Mouse (Mus musculus) hindbrain, embryonic 13.5 days (tissue): ENCODE measurements around the gene Mfsd12. TPM values are rescaled to one million over a fixed set of nuclear protein-coding genes. Genes with fewer than 3 reads are reported as not detected.

Experiments used
- ATAC-seq: fragments of 200-750 bp; cut with Nextera tagmentation; 2 replicates; pipeline ENCODE4 v1.8.0; 2017; ENCODE audit warnings: moderate TSS enrichment; ENCODE audit not compliant: low FRiP score
- H3K27ac ChIP-seq: fragments of 300-500 bp; sonication (generic); 2 replicates; pipeline ENCODE4 v1.5.1; 2015; ENCODE audit warnings: inconsistent platforms, mild to moderate bottlenecking, moderate library complexity
- H3K27me3 ChIP-seq: fragments of 300-500 bp; sonication (generic); 2 replicates; pipeline ENCODE4 v1.6.1; 2015; ENCODE audit warnings: mild to moderate bottlenecking, inconsistent platforms
- H3K36me3 ChIP-seq: fragments of 300-500 bp; sonication (generic); 2 replicates; pipeline ENCODE4 v1.6.1; 2015; ENCODE audit warnings: mild to moderate bottlenecking, inconsistent platforms
- H3K4me1 ChIP-seq: fragments of 300-500 bp; sonication (generic); replicated peaks from 2 replicates; pipeline ENCODE4 v1.6.1; 2015; ENCODE audit warnings: inconsistent platforms
- H3K4me2 ChIP-seq: fragments of 300-500 bp; sonication (generic); 2 replicates; pipeline ENCODE4 v1.6.1; 2015; ENCODE audit warnings: inconsistent platforms, mild to moderate bottlenecking, moderate library complexity
- H3K4me3 ChIP-seq: fragments of 300-500 bp; sonication (generic); 2 replicates; pipeline ENCODE4 v1.5.1; 2015; ENCODE audit warnings: mild to moderate bottlenecking, inconsistent platforms
- H3K9ac ChIP-seq: fragments of 300-500 bp; sonication (generic); 2 replicates; pipeline ENCODE4 v1.6.1; 2015; ENCODE audit warnings: mild to moderate bottlenecking, inconsistent platforms
- H3K9me3 ChIP-seq: fragments of 300-500 bp; sonication (generic); 2 replicates; pipeline ENCODE4 v1.6.1; 2016; ENCODE audit warnings: inconsistent platforms
- WGBS: fragments of 180-500 bp; shearing (Covaris S2); methylation state at CpG from one replicate; pipeline ENCODE4 v1.1.7; 2015; 5-methylcytosine and 5-hydroxymethylcytosine counted together
- polyA plus RNA-seq: library from polyadenylated mRNA; unstranded; fragments of >200 nt; fragmentation: Nextera tagmentation; extraction: Ambion mirVana; gene quantifications from 2 replicates; pipeline ENCODE4 v1.2.1, GENCODE M21; 2015

Gene Mfsd12
- polyA plus RNA-seq, 1 experiment from 2014 or later: 11.9 TPM

DNA sequence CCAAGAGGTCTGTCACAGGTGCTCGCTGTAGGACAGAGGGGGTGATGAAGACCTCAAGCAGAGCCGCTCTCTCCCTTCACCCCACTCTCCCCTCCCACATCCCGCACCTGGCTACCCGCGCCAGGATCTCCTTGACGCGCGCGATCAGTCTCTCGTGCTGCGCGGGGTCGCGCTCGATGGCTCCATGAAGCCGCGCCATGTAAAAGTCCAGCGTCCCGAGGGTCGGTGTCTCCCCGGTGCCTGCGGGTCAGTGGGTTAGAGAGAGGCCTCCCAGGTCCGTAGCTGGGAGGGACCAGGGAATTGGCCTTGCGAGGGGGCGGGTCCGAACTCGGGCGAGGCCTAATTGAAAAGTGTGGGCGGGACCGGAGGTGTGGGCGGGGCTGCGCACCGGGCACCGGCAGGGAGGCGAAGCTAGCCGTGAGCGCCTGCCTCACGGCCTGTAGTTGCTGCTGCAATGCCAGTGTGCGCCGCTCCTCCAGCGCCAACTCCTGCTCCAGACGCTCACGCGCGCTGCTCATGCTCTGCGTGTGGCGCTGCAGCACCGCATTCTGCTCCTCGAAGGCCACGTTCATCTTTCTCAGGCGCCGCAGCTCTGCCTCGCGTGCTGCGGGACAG is 10.7 kb upstream of the Mfsd12 start:
- Histone ChIP-seq H3K36me3 (no peaks in the 10 kb centered on the region), H3K27ac (no peak overlapping the region), H3K4me2 (peak overlapping the region; percentile 53), H3K4me3 (peak overlapping the region; percentile 31), H3K9ac (peak overlapping the region; percentile 61), H3K9me3 (no peaks in the 10 kb centered on the region), H3K4me1 (peaks cover 32% of the 10 kb centered on the region), H3K27me3 (peaks cover 74% of the 10 kb centered on the region)
- WGBS: 10% methylated on average over 55 of the region's 55 CpGs
- ATAC-seq: no peak

DNA sequence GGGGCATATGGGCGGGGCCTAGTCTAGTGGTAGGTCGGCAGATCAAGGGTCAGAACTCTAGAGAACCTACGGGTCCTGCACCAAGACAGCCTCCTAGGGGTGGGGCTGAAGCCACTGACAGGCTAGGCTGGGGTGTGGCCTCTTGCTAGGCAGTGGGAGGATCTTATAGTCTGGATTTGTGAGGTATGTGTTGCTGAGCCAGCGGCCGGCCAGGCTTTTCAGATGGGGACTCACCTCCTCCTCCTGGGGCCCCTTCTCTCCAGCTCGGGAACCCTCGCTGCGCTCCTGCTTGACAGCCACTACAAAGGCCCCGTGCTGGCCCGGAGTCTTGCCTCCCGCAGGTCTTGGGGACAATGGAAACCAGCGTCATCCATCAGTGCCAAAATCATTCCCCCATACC is 8.1 kb upstream of the Mfsd12 start:
- no peaks in the 10 kb centered on the region for H3K36me3 ChIP-seq
- 2% methylated on average over 12 of the region's 12 CpGs for WGBS
- H3K9ac ChIP-seq: peak overlapping the region; percentile 80; the same call in 1 of the 2 replicates
- ATAC-seq: no peak
- peaks cover 24% of the 10 kb centered on the region for H3K4me1 ChIP-seq
- peaks cover 49% of the 10 kb centered on the region for H3K27me3 ChIP-seq
- H3K27ac ChIP-seq: no peak overlapping the region
- H3K4me3 ChIP-seq: peak overlapping the region; percentile 73
- peak overlapping the region; percentile 93 for H3K4me2 ChIP-seq
- no peaks in the 10 kb centered on the region for H3K9me3 ChIP-seq

DNA sequence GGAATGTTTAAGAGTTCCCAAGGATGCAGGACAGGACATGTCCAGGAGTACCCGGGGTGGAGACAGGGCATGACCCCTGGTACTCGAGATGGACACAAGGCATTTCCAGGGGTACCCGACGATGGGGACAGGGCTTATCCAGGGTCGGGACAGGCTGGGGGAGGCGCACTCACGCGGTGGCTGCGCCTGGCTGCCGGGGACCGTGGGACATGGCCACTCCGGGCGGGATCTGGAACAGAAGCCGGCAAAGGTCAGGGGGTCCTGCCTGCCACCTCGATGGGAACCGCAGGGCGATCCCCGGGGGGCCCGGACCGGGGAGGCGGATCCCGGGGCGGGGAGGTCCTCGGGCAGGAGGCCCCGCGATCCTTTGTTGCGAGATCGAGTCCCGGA is 7.3 kb upstream of the Mfsd12 start:
- H3K27ac ChIP-seq: 0 out of 2 replicates have a peak overlapping the region, but pooled peaks have one; percentile 44
- under 1% methylated on average over 29 of the region's 29 CpGs for WGBS
- peak overlapping the region; percentile 80 for H3K9ac ChIP-seq
- peak overlapping the region; percentile 93 for H3K4me2 ChIP-seq
- no peaks in the 10 kb centered on the region for H3K36me3 ChIP-seq
- peak; percentile 8; the same call in 1 of the 2 replicates for ATAC-seq
- H3K4me3 ChIP-seq: peak overlapping the region; percentile 73
- H3K4me1 ChIP-seq: peaks cover 24% of the 10 kb centered on the region
- peaks cover 45% of the 10 kb centered on the region for H3K27me3 ChIP-seq
- no peaks in the 10 kb centered on the region for H3K9me3 ChIP-seq

DNA sequence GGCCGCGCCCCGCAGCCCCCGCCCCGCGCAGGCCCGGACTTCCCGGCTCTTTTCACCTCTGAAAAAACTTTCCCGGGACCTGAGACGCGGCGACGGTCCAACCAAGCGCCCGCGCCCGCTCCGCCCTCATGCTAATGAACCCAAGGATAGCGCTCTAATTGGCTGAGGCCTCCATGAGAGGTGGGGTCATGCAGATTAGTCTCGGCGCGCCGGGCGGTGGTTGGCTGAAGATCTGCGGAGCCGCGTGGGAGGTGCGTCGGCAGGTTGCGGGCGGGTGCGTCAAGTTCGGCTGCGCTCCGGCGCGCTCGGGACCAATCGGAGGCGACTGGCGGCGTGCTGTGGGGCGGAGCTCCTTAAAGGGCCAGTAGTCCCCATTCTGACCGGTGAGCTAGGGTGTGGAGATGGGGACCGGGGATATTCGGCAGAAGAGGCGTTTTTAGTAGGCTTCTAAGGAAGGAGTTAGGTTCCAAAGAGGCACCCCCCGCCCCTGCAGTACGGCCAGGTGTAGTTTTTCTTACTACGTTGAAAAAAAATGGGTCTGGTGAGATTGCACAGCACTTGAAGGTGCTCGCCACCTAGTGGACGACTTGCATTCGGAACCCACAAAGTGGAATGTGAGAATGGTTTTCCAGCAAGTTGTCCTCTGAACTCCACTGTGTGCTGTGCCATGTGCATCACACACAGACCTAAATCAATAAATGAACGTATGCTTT is 6.8 kb upstream of the Mfsd12 start, which contains the start of gene Hmg20b:
Gene Hmg20b (minus strand): TSS at position 130 of the 713 bp plus-strand sequence.
- Histone ChIP-seq H3K27ac (peak within 1 kb of the TSS; percentile 76), H3K9me3 (no peaks in the 10 kb centered on the region), H3K4me1 (peaks cover 24% of the 10 kb centered on the region), H3K36me3 (no peaks in the 10 kb centered on the region), H3K4me2 (peak within 1 kb of the TSS; percentile 93), H3K27me3 (peaks cover 40% of the 10 kb centered on the region), H3K4me3 (peak within 1 kb of the TSS; percentile 73), H3K9ac (peak within 1 kb of the TSS; percentile 80)
- ATAC-seq: peak; percentile 95
- under 1% methylated on average over 54 of the region's 54 CpGs for WGBS

DNA sequence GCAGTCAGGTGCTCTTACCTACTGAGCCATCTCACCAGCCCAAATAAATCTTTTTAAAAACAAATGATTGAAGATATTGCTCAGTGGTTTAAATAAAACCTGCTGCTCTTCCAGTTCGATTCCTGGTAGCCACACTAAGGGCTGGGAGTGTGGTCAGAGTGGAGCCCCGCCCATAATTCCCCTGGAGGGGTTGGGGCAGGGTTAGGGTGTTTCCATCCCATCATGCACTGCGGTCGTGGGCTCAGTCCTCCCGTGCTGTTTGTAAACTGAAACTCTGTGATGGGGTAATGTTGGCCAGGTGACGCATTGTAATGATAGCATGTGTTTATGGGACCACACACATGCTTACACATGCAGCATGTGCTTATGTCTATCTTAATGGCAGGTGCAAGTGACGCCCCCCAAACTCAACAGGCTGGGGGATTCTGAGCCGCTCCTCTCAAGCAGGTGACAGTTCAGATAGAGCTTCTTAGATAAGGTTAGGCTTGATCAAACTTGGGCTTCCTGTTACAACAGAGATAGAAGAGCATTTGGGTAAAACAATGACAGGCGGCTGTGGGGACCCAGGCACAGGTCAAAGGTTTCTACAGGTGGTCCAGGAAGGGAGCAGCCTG is 5.5 kb upstream of the Mfsd12 start:
- Histone ChIP-seq H3K4me3 (no peak overlapping the region), H3K9me3 (no peaks in the 10 kb centered on the region)
- WGBS: 30% methylated on average over 9 of the region's 9 CpGs

DNA sequence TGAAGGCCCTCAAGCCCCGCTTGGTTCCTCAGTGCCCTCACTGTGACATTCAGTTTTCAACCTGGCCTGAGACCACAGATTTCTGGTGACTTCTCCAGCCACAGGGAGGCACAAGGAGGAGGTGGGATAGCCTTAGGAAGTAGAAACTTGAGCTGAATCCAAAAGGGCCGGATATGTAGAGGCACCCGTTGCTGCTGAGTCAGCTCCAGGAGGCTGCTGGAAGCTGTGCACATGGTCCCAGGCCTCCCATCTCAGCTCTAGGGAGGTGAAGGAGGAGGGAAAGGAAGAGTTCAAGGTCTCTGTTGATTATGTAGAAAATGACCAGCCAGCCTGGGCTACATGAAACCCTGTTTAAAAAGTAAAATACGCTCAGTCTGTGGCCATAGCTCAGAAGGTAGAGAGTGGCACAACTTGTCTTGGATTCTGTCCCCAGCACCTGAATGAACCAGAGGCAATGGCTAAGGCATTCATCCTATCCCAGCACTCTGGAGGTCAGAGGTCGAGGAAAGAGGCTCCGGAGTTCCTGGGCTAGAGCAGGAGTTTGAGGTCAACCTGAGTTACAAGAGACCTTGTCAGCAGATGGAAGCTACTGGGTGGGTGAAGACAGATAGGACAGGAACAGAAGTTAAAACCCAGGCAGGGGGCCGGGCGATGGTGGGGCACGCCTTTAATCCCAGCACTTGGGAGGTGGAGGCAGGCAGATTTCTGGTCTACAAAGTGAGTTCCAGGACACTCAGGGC is 2.4 kb upstream of the Mfsd12 start:
- Histone ChIP-seq H3K4me3 (no peak overlapping the region), H3K4me1 (peaks cover 24% of the 10 kb centered on the region), H3K4me2 (no peak overlapping the region), H3K36me3 (no peaks in the 10 kb centered on the region), H3K9ac (no peak overlapping the region), H3K9me3 (no peaks in the 10 kb centered on the region), H3K27ac (no peak overlapping the region), H3K27me3 (peaks cover 14% of the 10 kb centered on the region)
- ATAC-seq: no peak
- 68% methylated on average over 9 of the region's 9 CpGs for WGBS

More for the DNA sequence above, 5.5 kb upstream of the Mfsd12 start:
- Histone ChIP-seq H3K4me1 (peaks cover 21% of the 10 kb centered on the region), H3K27ac (no peak overlapping the region), H3K4me2 (no peak overlapping the region), H3K9ac (no peak overlapping the region), H3K36me3 (no peaks in the 10 kb centered on the region), H3K27me3 (peaks cover 27% of the 10 kb centered on the region)
- no peak for ATAC-seq

DNA sequence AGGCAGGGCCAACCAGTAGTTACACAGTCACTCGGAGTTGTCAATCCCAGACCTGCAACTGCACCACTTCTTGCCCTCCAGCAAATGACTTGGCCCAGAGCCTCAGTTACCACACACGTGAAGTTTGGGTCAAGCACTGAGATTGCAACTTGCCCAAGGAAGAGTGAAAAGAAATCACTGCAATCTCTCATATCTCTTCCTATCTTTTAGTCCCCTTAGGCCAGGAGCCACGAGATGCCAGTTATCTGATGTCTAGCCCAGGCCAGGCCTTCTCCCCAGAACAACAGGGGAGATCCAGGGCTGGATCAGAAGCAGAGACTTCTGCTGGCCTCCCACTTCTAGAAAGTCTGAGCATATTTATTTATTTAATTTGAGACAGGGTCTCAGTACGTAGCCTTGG is 1.8 kb upstream of the Mfsd12 start:
- H3K4me1 ChIP-seq: peaks cover 24% of the 10 kb centered on the region
- H3K9me3 ChIP-seq: no peaks in the 10 kb centered on the region

DNA sequence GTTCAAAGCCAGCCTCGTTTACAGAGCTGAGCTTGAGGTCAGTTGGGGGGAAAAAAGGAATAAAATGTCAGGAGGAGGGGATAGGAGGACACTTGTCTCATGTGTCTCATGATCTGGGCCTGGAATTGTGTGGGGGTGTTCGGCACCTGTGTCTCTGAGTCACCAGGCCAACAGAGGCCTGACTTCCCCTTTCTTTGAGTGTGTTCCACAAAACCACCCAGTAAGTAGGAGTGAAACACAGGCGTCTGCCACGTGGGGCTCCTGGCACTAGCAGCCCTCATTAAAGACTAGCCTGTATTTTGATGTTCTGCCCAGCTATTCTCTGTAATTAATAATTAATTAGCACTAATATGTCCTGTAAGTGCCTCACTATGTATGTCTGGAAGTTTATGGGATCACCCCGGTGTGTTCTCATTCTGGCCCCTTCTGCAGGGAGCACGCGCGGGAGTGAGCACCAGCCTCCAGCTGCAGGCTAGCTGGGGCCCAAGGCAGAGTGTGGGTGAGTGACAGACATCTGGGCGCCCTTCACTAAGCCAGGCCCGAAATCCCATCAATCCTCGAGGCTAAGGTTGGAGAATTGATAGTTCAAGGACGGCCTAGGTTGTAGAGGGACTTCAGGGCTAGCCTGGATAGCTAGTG is 820 bp upstream of the Mfsd12 start:
- 57% methylated on average over 12 of the region's 12 CpGs for WGBS
- no peak overlapping the region for H3K27ac ChIP-seq
- peaks cover 6% of the 10 kb centered on the region; the same call in 1 of the 2 replicates for H3K36me3 ChIP-seq
- peak; percentile 9; the same call in 1 of the 2 replicates for ATAC-seq
- no peak overlapping the region for H3K4me3 ChIP-seq
- H3K4me1 ChIP-seq: peaks cover 32% of the 10 kb centered on the region
- peak overlapping the region; percentile 0; the same call in 1 of the 2 replicates for H3K9ac ChIP-seq
- peaks cover 14% of the 10 kb centered on the region for H3K27me3 ChIP-seq
- H3K4me2 ChIP-seq: 0 out of 2 replicates have a peak overlapping the region, but pooled peaks have one; percentile 91
- H3K9me3 ChIP-seq: no peaks in the 10 kb centered on the region

More for the DNA sequence above, 1.8 kb upstream of the Mfsd12 start:
- no peak overlapping the region for H3K4me3 ChIP-seq
- no peak overlapping the region for H3K4me2 ChIP-seq
- WGBS: 87% methylated on average over 4 of the region's 4 CpGs
- no peaks in the 10 kb centered on the region for H3K36me3 ChIP-seq
- H3K9ac ChIP-seq: no peak overlapping the region
- ATAC-seq: no peak
- H3K27ac ChIP-seq: no peak overlapping the region
- H3K27me3 ChIP-seq: peaks cover 14% of the 10 kb centered on the region

DNA sequence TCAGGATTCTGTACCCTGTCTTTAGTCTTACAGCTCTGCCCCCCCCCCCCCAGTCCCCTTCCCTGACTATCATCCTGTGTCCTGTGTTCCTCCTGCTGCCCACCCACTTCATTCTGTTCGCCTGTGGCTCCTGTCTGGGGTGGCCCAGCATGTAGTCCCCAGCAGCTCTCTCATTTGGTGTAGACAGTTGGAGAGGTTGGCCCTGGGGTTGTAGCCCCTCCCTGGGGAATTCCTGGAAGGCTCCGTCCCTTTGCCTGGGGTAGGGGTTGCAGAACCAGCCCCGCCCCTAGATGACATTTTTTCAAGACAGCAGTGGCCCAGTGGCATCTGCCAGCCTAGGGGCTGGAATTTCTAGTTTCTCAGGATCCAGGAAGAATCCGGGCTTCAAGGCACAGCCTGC is 918 bp downstream of the Mfsd12 start:
- peak overlapping the region; percentile 59 for H3K4me3 ChIP-seq

DNA sequence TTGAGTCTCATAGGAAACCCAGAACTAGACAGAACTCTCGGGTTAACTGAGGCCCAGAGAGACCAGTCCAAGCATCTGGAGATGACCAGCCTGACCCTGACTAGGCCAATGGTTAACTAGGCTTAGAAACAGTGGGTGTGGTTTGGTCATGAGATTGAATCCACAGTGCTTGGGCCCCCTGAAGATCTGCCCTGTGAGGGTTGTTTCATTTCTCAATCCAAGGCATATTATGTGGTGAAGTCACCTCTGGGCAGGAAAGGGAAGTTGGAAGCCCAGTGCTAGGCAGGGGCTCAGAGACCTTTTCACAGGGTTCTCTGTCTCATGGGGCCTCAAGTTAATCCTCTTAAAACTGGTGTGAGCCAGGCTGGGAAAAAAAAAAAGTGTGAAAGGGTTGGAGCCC is 1.6 kb downstream of the Mfsd12 start:
- Histone ChIP-seq H3K4me1 (peaks cover 38% of the 10 kb centered on the region), H3K9me3 (no peaks in the 10 kb centered on the region), H3K36me3 (peaks cover 15% of the 10 kb centered on the region), H3K27me3 (peaks cover 27% of the 10 kb centered on the region), H3K4me3 (peak overlapping the region; percentile 59; the same call in 1 of the 2 replicates), H3K4me2 (peak overlapping the region; percentile 91), H3K9ac (peak overlapping the region; percentile 83), H3K27ac (no peak overlapping the region)
- ATAC-seq: no peak
- 58% methylated on average over 1 of the region's 1 CpGs for WGBS

More for the DNA sequence above, 918 bp downstream of the Mfsd12 start:
- no peak overlapping the region for H3K27ac ChIP-seq
- peak overlapping the region; percentile 83 for H3K9ac ChIP-seq
- peaks cover 21% of the 10 kb centered on the region for H3K27me3 ChIP-seq
- WGBS: 28% methylated on average over 4 of the region's 4 CpGs
- H3K4me2 ChIP-seq: peak overlapping the region; percentile 91
- 0 out of 2 replicates have a peak, but pooled peaks have one; percentile 6 for ATAC-seq
- H3K4me1 ChIP-seq: peaks cover 32% of the 10 kb centered on the region
- peaks cover 15% of the 10 kb centered on the region for H3K36me3 ChIP-seq
- H3K9me3 ChIP-seq: no peaks in the 10 kb centered on the region

DNA sequence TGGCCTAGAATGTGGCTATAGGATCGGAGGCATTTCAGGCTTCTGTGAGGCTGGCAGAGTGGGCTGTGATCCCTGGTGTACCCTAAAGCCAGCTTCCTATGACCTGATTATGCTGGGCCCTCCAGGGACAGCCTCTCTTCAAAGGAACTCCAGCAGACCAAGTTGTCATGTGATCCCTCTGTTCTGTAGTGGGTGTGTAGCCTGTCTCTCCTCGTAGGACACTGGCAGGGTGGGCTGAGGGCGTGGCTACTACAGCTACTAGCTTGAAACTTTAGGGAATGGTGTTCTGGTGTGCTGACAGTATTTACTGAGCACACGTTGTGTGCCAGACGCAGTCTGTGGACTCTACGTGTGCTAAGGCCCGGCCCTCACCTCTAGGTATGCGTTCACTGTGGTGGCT is 3.4 kb downstream of the Mfsd12 start:
- no peak overlapping the region for H3K4me3 ChIP-seq
- peaks cover 43% of the 10 kb centered on the region for H3K27me3 ChIP-seq
- peak overlapping the region; percentile 43; the same call in 1 of the 2 replicates for H3K9ac ChIP-seq
- H3K27ac ChIP-seq: no peak overlapping the region
- peaks cover 15% of the 10 kb centered on the region for H3K36me3 ChIP-seq
- ATAC-seq: no peak
- WGBS: 68% methylated on average over 8 of the region's 8 CpGs
- H3K9me3 ChIP-seq: no peaks in the 10 kb centered on the region
- H3K4me1 ChIP-seq: peaks cover 56% of the 10 kb centered on the region
- no peak overlapping the region for H3K4me2 ChIP-seq
